Mouse (Mus musculus): ENCODE results near the gene Ints14.

DNA sequence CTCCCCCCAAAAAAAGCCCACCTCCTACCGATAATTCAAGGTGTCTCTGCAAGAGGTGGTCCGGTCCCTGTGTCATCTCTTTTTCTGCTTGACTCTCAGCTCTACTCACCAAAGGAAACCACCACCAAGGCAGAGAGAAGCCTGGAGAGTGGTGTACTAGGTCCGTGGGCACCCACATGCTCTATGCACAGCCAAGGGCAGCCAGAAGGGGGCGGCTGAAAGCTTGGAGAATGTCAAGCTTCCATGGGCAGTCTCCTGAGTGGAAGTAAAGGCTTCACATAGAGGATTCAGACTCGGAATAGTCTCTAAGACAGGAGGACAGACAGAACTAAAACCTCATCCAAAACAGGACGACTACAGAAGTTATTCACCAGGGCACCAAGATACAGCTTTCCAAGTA, 50.6 kb downstream of the Ints14 start:
- TF ChIP-seq CTCF (IDR thresholded peaks at IDR 0.05; ENCODE audit: borderline replicate concordance, insufficient read depth, low read depth, low read length), result peak; percentile 26; the same call in 1 of the 2 replicates
- no peak for TF ChIP-seq POLR2A (IDR thresholded peaks at IDR 0.05; ENCODE audit: borderline replicate concordance, insufficient read depth, low read length)

Data from cerebellum, adult 2 months (tissue).